Mouse (Mus musculus) kidney, adult 2 months (tissue): Measurements from ENCODE around the gene Rcor2.

ENCODE experiments used
- CTCF ChIP-seq: fragments of 200-500 bp; conservative IDR thresholded peaks from 2 replicates; pipeline ENCODE4 v1.5.1; 2011; ENCODE audit warnings: low read depth, mild to moderate bottlenecking, control low read depth, low read length, moderate library complexity, mixed read lengths; ENCODE audit not compliant: insufficient read depth, insufficient read length
- POLR2A ChIP-seq: fragments of 200-500 bp; IDR thresholded peaks from one replicate; pipeline ENCODE4 v1.6.1; 2011; ENCODE audit warnings: low read depth, low read length, control low read depth

DNA sequence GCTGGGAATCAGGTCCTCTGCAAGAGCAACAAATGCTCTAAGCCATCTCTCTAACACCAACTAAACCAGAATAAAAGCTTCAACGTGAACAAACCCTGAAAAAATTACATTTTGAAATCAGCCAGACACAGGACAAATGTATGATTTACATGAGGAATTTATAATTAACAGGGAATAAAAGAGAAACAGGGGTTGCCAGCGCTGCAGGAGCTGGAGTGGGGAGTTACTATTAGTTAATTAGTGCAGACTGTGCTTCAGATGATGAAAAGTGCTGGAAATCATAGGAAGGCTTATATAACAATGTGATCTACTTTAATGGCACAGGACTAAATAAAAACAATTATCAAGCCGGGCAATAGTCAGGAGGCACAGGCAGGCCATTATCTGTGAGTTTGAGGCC lies 54.3 kb downstream of the Rcor2 start:
- no peak for TF ChIP-seq POLR2A
- TF ChIP-seq CTCF = no peak
